Mouse (Mus musculus) MEL (cell line): ENCODE results near the gene AI854703.

Source experiments
- CTCF ChIP-seq, 3 experiments: IDR thresholded peaks in 2 of 3; conservative IDR thresholded peaks in 1 of 3; 2 replicates each; pipeline ENCODE4 v1.5.1; 2011 to 2012; ENCODE audit warnings: low read length in 3 of 3, low read depth in 2 of 3, mild to moderate bottlenecking in 2 of 3, improper control_type of control experiment in 1 of 3, inconsistent platforms in 1 of 3, mixed read lengths in 1 of 3, moderate library complexity in 1 of 3; ENCODE audit not compliant: control insufficient read depth in 1 of 3, insufficient read depth in 1 of 3, poor library complexity in 1 of 3, severe bottlenecking in 1 of 3
- JUND ChIP-seq: IDR thresholded peaks from 2 replicates; pipeline ENCODE4 v1.6.1; 2011; ENCODE audit warnings: low read depth, mild to moderate bottlenecking, improper control_type of control experiment, low read length
- POLR2A ChIP-seq, 2 experiments: IDR thresholded peaks; 2 replicates each; pipeline ENCODE4 v1.6.1; 2011 to 2012; ENCODE audit warnings: low read length in 2 of 2, mild to moderate bottlenecking in 2 of 2, control low read depth in 1 of 2, improper control_type of control experiment in 1 of 2, low read depth in 1 of 2, moderate library complexity in 1 of 2; ENCODE audit not compliant: control insufficient read depth in 1 of 2, insufficient read depth in 1 of 2, poor library complexity in 1 of 2
- POLR2AphosphoS5 ChIP-seq: IDR thresholded peaks from 2 replicates; pipeline ENCODE4 v1.6.1; 2012; ENCODE audit warnings: low read depth, borderline replicate concordance, mild to moderate bottlenecking, inconsistent platforms, low read length, moderate library complexity, mixed read lengths
- ZKSCAN1 ChIP-seq: IDR thresholded peaks from 2 replicates; pipeline ENCODE4 v1.6.1; 2012; ENCODE audit warnings: low read depth, mild to moderate bottlenecking, inconsistent platforms, low read length, improper control_type of control experiment, moderate library complexity
- ZNF384 ChIP-seq: IDR thresholded peaks from 2 replicates; pipeline ENCODE4 v1.6.1; 2012; ENCODE audit warnings: low read depth, mild to moderate bottlenecking, inconsistent platforms, low read length, improper control_type of control experiment

DNA sequence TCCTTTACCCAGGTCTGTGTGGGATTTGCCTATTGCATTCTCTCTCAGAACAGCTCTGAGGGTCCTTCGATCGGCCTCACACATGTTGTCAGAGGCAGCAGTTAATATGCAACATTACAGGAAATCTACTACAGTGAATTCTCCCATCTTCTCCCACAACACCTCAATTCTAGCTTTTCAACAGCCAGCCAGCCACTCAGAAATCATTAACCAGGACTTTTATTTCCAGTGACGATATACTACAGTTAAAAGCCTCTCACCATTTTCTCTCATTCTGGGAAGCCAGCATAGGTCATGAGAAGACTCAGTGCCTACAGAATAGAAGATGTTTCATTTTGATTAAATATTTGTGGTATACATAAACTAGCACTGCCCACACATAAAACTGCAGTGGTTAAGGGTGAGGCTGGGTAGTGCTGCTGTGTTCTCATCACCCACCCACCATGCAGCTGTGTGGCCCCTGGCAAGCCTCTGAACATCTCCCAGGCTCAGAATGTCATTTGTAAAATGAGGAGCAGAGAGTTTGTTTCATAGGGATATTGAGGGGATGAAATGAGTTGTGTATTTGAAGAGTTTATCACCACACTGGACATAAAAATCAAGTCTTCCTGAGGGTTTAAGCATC is 35.2 kb upstream of the AI854703 start:
- no peak for TF ChIP-seq CTCF (IDR thresholded peaks at IDR 0.05 in 2 of 3, conservative IDR thresholded peaks at IDR 0.05 in 1 of 3; ENCODE audit: control insufficient read depth in 1 of 3, insufficient read depth in 1 of 3, low read depth in 2 of 3, low read length in 3 of 3, poor library complexity in 1 of 3, severe bottlenecking in 1 of 3)
- TF ChIP-seq POLR2AphosphoS5 = no peak
- TF ChIP-seq ZKSCAN1 = no peak
- TF ChIP-seq JUND = no peak
- TF ChIP-seq ZNF384 = no peak
- TF ChIP-seq POLR2A (IDR thresholded peaks at IDR 0.05; ENCODE audit: control insufficient read depth in 1 of 2, insufficient read depth in 1 of 2, low read depth in 1 of 2, low read length in 2 of 2, poor library complexity in 1 of 2) = no peak
